Mouse (Mus musculus): Measurements from ENCODE around the gene Gm45808. TPM values are rescaled to one million over a fixed set of nuclear protein-coding genes. Genes with fewer than 3 reads are reported as not detected.
"Not testable (repeated sequence)": the region's sequence is repeated elsewhere in the genome, so short reads cannot be mapped to it uniquely, and the experiment has no call there.

The Gm45808 gene
- total and polyA plus RNA-seq, 2 experiments from 2014 or later, result 0.18 to 14.2 TPM

- ATAC-seq (ENCODE audit: insufficient read depth, low read depth) (no peak), DNase-seq (ENCODE audit: low spot score) (no peak)
- Histone ChIP-seq H3K4me2 (ENCODE audit: low read depth, low read length) (no peak overlapping the region), H3K36me3 (replicated peaks; ENCODE audit: control insufficient read depth, insufficient read depth, low read length) (peaks cover 37% of the 10 kb centered on the region), H3K27me3 (ENCODE audit: control insufficient read depth, insufficient read depth, low read length) (no peaks in the 10 kb centered on the region), H3K4me1 (ENCODE audit: control insufficient read depth, insufficient read depth) (peaks cover 30% of the 10 kb centered on the region), H3K27ac (ENCODE audit: low read depth) (no peak overlapping the region), H3K9me3 (replicated peaks; ENCODE audit: control insufficient read depth, low read length) (no peaks in the 10 kb centered on the region), H3K9ac (replicated peaks; ENCODE audit: low read depth, low read length) (no peak overlapping the region), H3K4me3 (ENCODE audit: low read depth, low read length) (no peak overlapping the region)
- TF ChIP-seq EP300 (IDR thresholded peaks at IDR 0.05; ENCODE audit: low read depth) (no peak), CTCF (IDR thresholded peaks at IDR 0.05; ENCODE audit: low read depth) (no peak)
- 83% methylated on average over 4 of the region's 4 CpGs for WGBS
These were observed 24.3 kb downstream of the Gm45808 start for GRCm38 (mm10) chr7:45462325-45462724.

DNA sequence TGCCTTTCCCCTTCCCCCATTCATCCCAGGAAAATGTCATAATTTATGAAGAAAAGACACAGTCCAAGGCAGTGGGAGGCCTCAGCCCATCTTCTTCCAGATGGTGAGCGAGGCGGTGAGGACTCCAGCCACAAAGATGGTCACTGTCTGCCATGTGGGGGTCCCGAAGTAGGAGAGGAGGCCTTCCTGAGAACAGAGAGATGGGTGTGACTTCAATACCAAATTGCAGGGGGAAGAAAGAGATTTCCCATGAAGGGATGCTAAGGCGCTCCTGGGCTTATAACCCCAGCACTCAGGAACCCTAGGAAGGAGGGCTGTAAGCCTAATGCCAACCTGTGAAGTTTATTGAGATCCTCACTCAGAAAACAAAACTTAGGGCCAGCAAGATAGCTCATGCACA is 24.8 kb downstream of the Gm45808 start:
- TF ChIP-seq EP300 (IDR thresholded peaks at IDR 0.05; ENCODE audit: low read depth) (no peak), CTCF (IDR thresholded peaks at IDR 0.05; ENCODE audit: low read depth) (no peak)
- Histone ChIP-seq H3K27ac (ENCODE audit: low read depth) (0 out of 2 replicates have a peak overlapping the region, but pooled peaks have one; percentile 26), H3K36me3 (replicated peaks; ENCODE audit: control insufficient read depth, insufficient read depth, low read length) (peaks cover 43% of the 10 kb centered on the region), H3K9me3 (replicated peaks; ENCODE audit: control insufficient read depth, low read length) (no peaks in the 10 kb centered on the region), H3K4me2 (ENCODE audit: low read depth, low read length) (no peak overlapping the region), H3K4me3 (ENCODE audit: low read depth, low read length) (no peak overlapping the region), H3K27me3 (ENCODE audit: control insufficient read depth, insufficient read depth, low read length) (no peaks in the 10 kb centered on the region), H3K9ac (replicated peaks; ENCODE audit: low read depth, low read length) (no peak overlapping the region), H3K4me1 (ENCODE audit: control insufficient read depth, insufficient read depth) (peaks cover 29% of the 10 kb centered on the region)
- ATAC-seq (ENCODE audit: insufficient read depth, low read depth) (no peak), DNase-seq (ENCODE audit: low spot score) (no peak)
- 89% methylated on average over 4 of the region's 4 CpGs for WGBS

DNA sequence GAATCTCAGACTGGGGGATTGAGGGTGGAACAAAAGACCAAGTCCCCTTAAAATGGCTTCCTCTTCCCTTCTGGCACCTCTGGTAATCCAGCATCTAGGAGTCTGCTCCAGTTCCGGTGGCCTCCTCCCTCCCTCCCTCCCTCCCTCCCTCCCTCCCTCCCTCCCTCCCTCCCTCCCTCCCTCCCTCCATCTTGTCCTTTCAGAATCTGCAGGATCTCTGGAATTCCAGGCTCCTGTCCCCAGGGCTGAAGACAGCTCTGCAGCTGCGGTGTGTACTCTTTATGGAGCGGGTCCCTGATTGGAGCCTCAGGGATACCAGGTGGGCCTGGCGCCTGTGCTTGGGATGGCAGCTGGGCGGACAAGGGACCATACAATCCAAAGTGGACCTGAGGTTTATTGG is 25.3 kb downstream of the Gm45808 start:
- H3K9me3 ChIP-seq (replicated peaks; ENCODE audit: control insufficient read depth, low read length), result no peaks in the 10 kb centered on the region
- WGBS, result 83% methylated on average over 4 of the region's 5 CpGs
- peaks cover 45% of the 10 kb centered on the region for H3K36me3 ChIP-seq (replicated peaks; ENCODE audit: control insufficient read depth, insufficient read depth, low read length)
- no peak overlapping the region for H3K4me2 ChIP-seq (ENCODE audit: low read depth, low read length)
- TF ChIP-seq EP300 (IDR thresholded peaks at IDR 0.05; ENCODE audit: low read depth), result no peak
- no peak for TF ChIP-seq CTCF (IDR thresholded peaks at IDR 0.05; ENCODE audit: low read depth)
- H3K4me3 ChIP-seq (ENCODE audit: low read depth, low read length), result no peak overlapping the region
- ATAC-seq (ENCODE audit: insufficient read depth, low read depth) (no peak), DNase-seq (ENCODE audit: low spot score) (no peak)
- H3K9ac ChIP-seq (replicated peaks; ENCODE audit: low read depth, low read length), result no peak overlapping the region
- peaks cover 29% of the 10 kb centered on the region for H3K4me1 ChIP-seq (ENCODE audit: control insufficient read depth, insufficient read depth)
- peak overlapping the region; percentile 87 for H3K27ac ChIP-seq (ENCODE audit: low read depth)
- no peaks in the 10 kb centered on the region for H3K27me3 ChIP-seq (ENCODE audit: control insufficient read depth, insufficient read depth, low read length)

GRCm38 (mm10) chr7:45460860-45461314 is 25.7 kb downstream of the Gm45808 start:
- DNase-seq (ENCODE audit: low spot score) (peak; percentile 54), ATAC-seq (ENCODE audit: insufficient read depth, low read depth) (peak; percentile 6; the same call in 1 of the 2 replicates)
- WGBS, result 10% methylated on average over 13 of the region's 13 CpGs
- H3K9ac ChIP-seq (replicated peaks; ENCODE audit: low read depth, low read length), result no peak overlapping the region
- H3K27me3 ChIP-seq (ENCODE audit: control insufficient read depth, insufficient read depth, low read length), result no peaks in the 10 kb centered on the region
- peaks cover 24% of the 10 kb centered on the region for H3K4me1 ChIP-seq (ENCODE audit: control insufficient read depth, insufficient read depth)
- no peak overlapping the region for H3K4me2 ChIP-seq (ENCODE audit: low read depth, low read length)
- H3K27ac ChIP-seq (ENCODE audit: low read depth), result peak overlapping the region; percentile 87
- no peaks in the 10 kb centered on the region for H3K9me3 ChIP-seq (replicated peaks; ENCODE audit: control insufficient read depth, low read length)
- H3K4me3 ChIP-seq (ENCODE audit: low read depth, low read length), result no peak overlapping the region
- 0 out of 2 replicates have a peak, but pooled peaks have one; percentile 46 for TF ChIP-seq EP300 (IDR thresholded peaks at IDR 0.05; ENCODE audit: low read depth)
- TF ChIP-seq CTCF (IDR thresholded peaks at IDR 0.05; ENCODE audit: low read depth), result no peak
- H3K36me3 ChIP-seq (replicated peaks; ENCODE audit: control insufficient read depth, insufficient read depth, low read length), result peaks cover 45% of the 10 kb centered on the region

DNA sequence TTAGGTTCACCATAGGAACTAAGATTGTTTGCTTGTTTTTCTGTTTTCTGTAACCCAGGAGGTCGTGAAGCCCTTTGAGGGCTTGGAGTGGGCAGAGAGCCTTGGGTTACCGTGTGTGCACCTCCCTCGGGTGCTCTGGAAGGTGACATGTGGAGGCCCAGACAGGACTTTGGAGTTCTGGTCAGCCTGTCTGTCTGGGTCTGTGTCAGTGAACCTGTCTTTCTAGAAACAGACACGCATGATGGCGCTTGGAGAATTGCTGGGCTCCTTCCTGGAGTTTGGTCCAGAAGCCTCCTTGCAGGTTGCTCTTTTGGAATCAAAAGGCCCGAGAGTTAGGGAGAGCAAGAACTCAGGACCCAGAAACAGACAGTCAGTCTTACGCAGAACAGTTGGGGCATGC is 26.2 kb downstream of the Gm45808 start:
- no peak for DNase-seq (ENCODE audit: low spot score)
- Histone ChIP-seq H3K4me1 (ENCODE audit: control insufficient read depth, insufficient read depth) (peaks cover 21% of the 10 kb centered on the region), H3K9me3 (replicated peaks; ENCODE audit: control insufficient read depth, low read length) (no peaks in the 10 kb centered on the region), H3K27me3 (ENCODE audit: control insufficient read depth, insufficient read depth, low read length) (no peaks in the 10 kb centered on the region), H3K4me3 (ENCODE audit: low read depth, low read length) (peak overlapping the region; percentile 74), H3K27ac (ENCODE audit: low read depth) (peak overlapping the region; percentile 87), H3K4me2 (ENCODE audit: low read depth, low read length) (peak overlapping the region; percentile 64), H3K36me3 (replicated peaks; ENCODE audit: control insufficient read depth, insufficient read depth, low read length) (peaks cover 49% of the 10 kb centered on the region), H3K9ac (replicated peaks; ENCODE audit: low read depth, low read length) (no peak overlapping the region; the same call in 1 of the 2 replicates)
- no peak for ATAC-seq (ENCODE audit: insufficient read depth, low read depth)
- TF ChIP-seq CTCF (IDR thresholded peaks at IDR 0.05; ENCODE audit: low read depth), result no peak
- no peak for TF ChIP-seq EP300 (IDR thresholded peaks at IDR 0.05; ENCODE audit: low read depth)
- 67% methylated on average over 7 of the region's 7 CpGs for WGBS

- H3K4me2 ChIP-seq (ENCODE audit: low read depth, low read length), result peak within 1 kb of the TSS; percentile 81
- H3K27ac ChIP-seq (ENCODE audit: low read depth), result peak within 1 kb of the TSS; percentile 88
- H3K9me3 ChIP-seq (replicated peaks; ENCODE audit: control insufficient read depth, low read length); H3K27me3 ChIP-seq (ENCODE audit: control insufficient read depth, insufficient read depth, low read length): not testable (repeated sequence)
- H3K4me3 ChIP-seq (ENCODE audit: low read depth, low read length), result peak within 1 kb of the TSS; percentile 74
- H3K36me3 ChIP-seq (replicated peaks; ENCODE audit: control insufficient read depth, insufficient read depth, low read length), result peaks cover 50% of the 10 kb centered on the region
- DNase-seq (ENCODE audit: low spot score), result peak; percentile 99
- 0% methylated on average over 23 of the region's 37 CpGs for WGBS
- peaks cover 21% of the 10 kb centered on the region for H3K4me1 ChIP-seq (ENCODE audit: control insufficient read depth, insufficient read depth)
- ATAC-seq (ENCODE audit: insufficient read depth, low read depth), result peak; percentile 94
- peak; percentile 96 for TF ChIP-seq EP300 (IDR thresholded peaks at IDR 0.05; ENCODE audit: low read depth)
- H3K9ac ChIP-seq (replicated peaks; ENCODE audit: low read depth, low read length), result peak within 1 kb of the TSS; percentile 88
These were observed 27.0 kb downstream of the Gm45808 start, which contains the start of gene Ftl1 for GRCm38 (mm10) chr7:45459564-45460140. Gene Ftl1 (minus strand): TSS chr7:45459884.

All from heart, postnatal 0 days (tissue).